Mouse (Mus musculus) B cell, adult 2 months (primary cell): ENCODE results near the gene Etfdh.
"Not testable (repeated sequence)": the region's sequence is repeated elsewhere in the genome, so short reads cannot be mapped to it uniquely, and the experiment has no call there.

Experiments
- DNase-seq, 2 experiments: peaks; one replicate each; pipeline ENCODE4 v3.0.0; 2022

The Etfdh gene

GRCm38 (mm10) chr3:79576865-79577264, 52.4 kb downstream of the Etfdh start:
- DNase-seq = no peak

- DNase-seq = no peak
Measured at GRCm38 (mm10) chr3:79576468-79576816, 52.9 kb downstream of the Etfdh start.

GRCm38 (mm10) chr3:79575576-79576467, 53.5 kb downstream of the Etfdh start:
- DNase-seq = no peak

GRCm38 (mm10) chr3:79574336-79574735, 55.0 kb downstream of the Etfdh start:
- no peak for DNase-seq

GRCm38 (mm10) chr3:79573376-79573775, 55.9 kb downstream of the Etfdh start:
- DNase-seq = not testable (repeated sequence)

GRCm38 (mm10) chr3:79572399-79572798, 56.9 kb downstream of the Etfdh start:
- no peak for DNase-seq

GRCm38 (mm10) chr3:79569351-79569681, 60.0 kb downstream of the Etfdh start:
- DNase-seq = no peak

- peak; percentile 60 to 73 for DNase-seq
Measured at GRCm38 (mm10) chr3:79568629-79569350, 60.5 kb downstream of the Etfdh start.

GRCm38 (mm10) chr3:79567703-79568362, 61.5 kb downstream of the Etfdh start, which contains the start of gene Fnip2:
Gene Fnip2 (minus strand): TSS chr3:79567796.
- DNase-seq = peak in 1 of 2 experiments; percentile 24

- no peak for DNase-seq
Measured at GRCm38 (mm10) chr3:79566716-79567691, 62.3 kb downstream of the Etfdh start.

- no peak for DNase-seq
Measured at GRCm38 (mm10) chr3:79564875-79565606, 64.3 kb downstream of the Etfdh start.

GRCm38 (mm10) chr3:79563511-79563910, 65.8 kb downstream of the Etfdh start:
- DNase-seq = no peak

GRCm38 (mm10) chr3:79561784-79562715, 67.2 kb downstream of the Etfdh start:
- DNase-seq = no peak

- no peak for DNase-seq
Measured at GRCm38 (mm10) chr3:79560555-79560954, 68.7 kb downstream of the Etfdh start.

- no peak for DNase-seq
Measured at GRCm38 (mm10) chr3:79559773-79560045, 69.6 kb downstream of the Etfdh start.

- DNase-seq = no peak
Measured at GRCm38 (mm10) chr3:79559021-79559772, 70.1 kb downstream of the Etfdh start.

- DNase-seq = no peak
Measured at GRCm38 (mm10) chr3:79555061-79555460, 74.2 kb downstream of the Etfdh start.
